Mouse (Mus musculus): ENCODE data around the gene Olfr652. TPM values are rescaled to one million over a fixed set of nuclear protein-coding genes. Genes with fewer than 3 reads are reported as not detected.

The Olfr652 gene
- not detected for total RNA-seq (2022)

- no peak for DNase-seq (ENCODE audit: low spot score in 2 of 2)
Measured at GRCm38 (mm10) chr7:104560601-104561000, at the start of gene Olfr652. Gene Olfr652 (plus strand): TSS chr7:104560901.

- DNase-seq (ENCODE audit: low spot score in 2 of 2): no peak
Measured at GRCm38 (mm10) chr7:104549833-104550232, 10.9 kb upstream of the Olfr652 start, which contains the start of gene Olfr651. Gene Olfr651 (plus strand): TSS chr7:104550133.

GRCm38 (mm10) chr7:104552700-104553099 is 8.0 kb upstream of the Olfr652 start:
- DNase-seq (ENCODE audit: low spot score in 2 of 2): no peak

- DNase-seq (ENCODE audit: low spot score in 2 of 2): no peak
Measured at GRCm38 (mm10) chr7:104577014-104577413, 16.3 kb downstream of the Olfr652 start, which contains the start of gene Olfr653. Gene Olfr653 (plus strand): TSS chr7:104577314.

- no peak for DNase-seq (ENCODE audit: low spot score in 2 of 2)
Measured at GRCm38 (mm10) chr7:104580846-104581245, 20.1 kb downstream of the Olfr652 start.

GRCm38 (mm10) chr7:104581429-104581828 is 20.7 kb downstream of the Olfr652 start:
- no peak for DNase-seq (ENCODE audit: low spot score in 2 of 2)

- DNase-seq (ENCODE audit: low spot score in 2 of 2): no peak
Measured at GRCm38 (mm10) chr7:104586725-104587124, 26.0 kb downstream of the Olfr652 start, which contains the start of gene Olfr654. Gene Olfr654 (plus strand): TSS chr7:104587025.

GRCm38 (mm10) chr7:104588274-104588673 is 27.6 kb downstream of the Olfr652 start:
- DNase-seq (ENCODE audit: low spot score in 2 of 2): no peak

GRCm38 (mm10) chr7:104601679-104602078 is 41.0 kb downstream of the Olfr652 start, which contains the start of gene Olfr655:
Gene Olfr655 (minus strand): TSS chr7:104601779.
- no peak for DNase-seq (ENCODE audit: low spot score in 2 of 2)

- no peak for DNase-seq (ENCODE audit: low spot score in 2 of 2)
Measured at GRCm38 (mm10) chr7:104603173-104603572, 42.5 kb downstream of the Olfr652 start.

- no peak for DNase-seq (ENCODE audit: low spot score in 2 of 2)
Measured at GRCm38 (mm10) chr7:104604727-104605126, 44.0 kb downstream of the Olfr652 start.

- no peak for DNase-seq (ENCODE audit: low spot score in 2 of 2)
Measured at GRCm38 (mm10) chr7:104613655-104614054, 53.0 kb downstream of the Olfr652 start, which contains the start of gene Olfr656. Gene Olfr656 (plus strand): TSS chr7:104613955.

Other genes starting within 250 kb of the Olfr652 start
- gene Trim12a, start 245.4 kb upstream of the Olfr652 start, total RNA-seq (2022): 1 to 10 TPM; 2.6 to 5.4 (median 4.4) TPM
- gene Trim34b, start 231.4 kb upstream of the Olfr652 start, total RNA-seq (2022): under 1 TPM in 2 of 4 experiments, not detected in 2; 0.29 to 0.34 TPM
- gene Trim12c, start 207.5 kb upstream of the Olfr652 start, total RNA-seq (2022): 1 to 10 TPM; 1.5 to 3.4 (median 2.4) TPM
- gene Trim30b, start 191.0 kb upstream of the Olfr652 start, total RNA-seq (2022): under 1 TPM in 3 of 4 experiments, not detected in 1; 0.18 to 0.33 (median 0.25) TPM
- under 1 TPM in 1 of 4 experiments, not detected in 3; 0.22 TPM for gene Trim30c, start 160.1 kb upstream of the Olfr652 start, total RNA-seq (2022)
- 1 to 10 TPM in 2 of 4 experiments, under 1 TPM in 2; 0.51 to 6.2 (median 3.0) TPM for gene Trim30a, start 95.7 kb upstream of the Olfr652 start, total RNA-seq (2022)
- gene Trim30d, start 53.1 kb upstream of the Olfr652 start, total RNA-seq (2022): 1 to 10 TPM in 3 of 4 experiments, under 1 TPM in 1; 0.47 to 3.7 (median 1.8) TPM
- not detected for gene Olfr651, start 10.8 kb upstream of the Olfr652 start, total RNA-seq (2022)
- gene Olfr653, start 16.4 kb downstream of the Olfr652 start, total RNA-seq (2022): not detected
- not detected for gene Olfr654, start 26.1 kb downstream of the Olfr652 start, total RNA-seq (2022)
- not detected for gene Olfr655, start 40.9 kb downstream of the Olfr652 start, total RNA-seq (2022)
- not detected for gene Olfr656, start 53.1 kb downstream of the Olfr652 start, total RNA-seq (2022)
- gene Olfr657, start 63.9 kb downstream of the Olfr652 start, total RNA-seq (2022): not detected
- gene Olfr658, start 86.4 kb downstream of the Olfr652 start, total RNA-seq (2022): not detected
- gene Olfr659, start 105.9 kb downstream of the Olfr652 start, total RNA-seq (2022): not detected
- gene Olfr661, start 125.6 kb downstream of the Olfr652 start, total RNA-seq (2022): not detected
- gene Usp17le, start 216.6 kb downstream of the Olfr652 start, total RNA-seq (2022): not detected